In the genomic region with DNA sequence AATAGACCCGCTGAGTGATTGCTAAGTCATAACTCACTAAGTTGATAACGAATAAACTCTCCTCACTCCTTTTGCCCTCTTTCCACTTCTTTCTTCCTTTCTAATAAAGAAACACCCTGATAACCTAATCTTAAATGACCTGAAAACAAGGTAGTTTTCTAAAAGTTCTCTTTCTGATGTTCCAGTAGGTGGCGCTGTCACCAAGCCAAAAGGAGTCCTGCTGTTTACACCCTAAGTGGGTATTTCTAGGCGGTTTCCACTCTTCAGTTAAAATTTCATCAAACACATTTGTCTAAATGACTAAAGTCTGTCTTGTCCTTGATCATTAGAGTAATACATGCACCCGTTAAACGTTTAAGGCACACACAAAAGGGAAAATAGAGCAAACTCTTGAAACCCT, we compare ENCODE assay signal across 9 mouse cellular contexts. TPM values are rescaled to one million over a fixed set of nuclear protein-coding genes. Genes with fewer than 3 reads are reported as not detected.
DNase-seq lines count a peak whose midpoint lies in the region; ATAC-seq lines count a peak whose summit lies in the region.
"Had no signal": no experiment of that assay in that cellular context is flagged by ENCODE, and none has a peak within 500 bp of the region (broad histone marks: within the 10 kb centered on the region; RNA-seq: fewer than 3 reads in every experiment).

No protein-coding gene starts in this region.

- ATAC-seq in midbrain, embryonic 14.5 days (ENCODE audit: low FRiP score, low TSS enrichment) = no peak
- no peak for ATAC-seq in midbrain, embryonic 16.5 days
- no peak for ATAC-seq in forebrain, embryonic 12.5 days (ENCODE audit: low FRiP score)

- no peaks in the 10 kb centered on the region for H3K4me1 ChIP-seq in midbrain, embryonic 14.5 days (ENCODE audit: control insufficient read depth, insufficient read depth, low read length)
- H3K4me1 ChIP-seq in midbrain, embryonic 16.5 days (ENCODE audit: control insufficient read depth, insufficient read depth, low read length) = no peaks in the 10 kb centered on the region
- no peaks in the 10 kb centered on the region for H3K4me1 ChIP-seq in forebrain, embryonic 12.5 days
- H3K4me1 ChIP-seq: heart, embryonic 15.5 days had no signal

- no peaks in the 10 kb centered on the region for H3K27me3 ChIP-seq in midbrain, embryonic 14.5 days (ENCODE audit: control insufficient read depth, insufficient read depth, low read length)
- H3K27me3 ChIP-seq in midbrain, embryonic 16.5 days (ENCODE audit: control insufficient read depth, insufficient read depth, low read depth, low read length) = no peaks in the 10 kb centered on the region
- H3K27me3 ChIP-seq in splenic B cell, adult 2 months (ENCODE audit: control insufficient read depth, insufficient read depth, low read length, poor library complexity, severe bottlenecking) = no peaks in the 10 kb centered on the region
- H3K27me3 ChIP-seq in forebrain, embryonic 12.5 days = no peaks in the 10 kb centered on the region

- no peaks in the 10 kb centered on the region for H3K9me3 ChIP-seq in midbrain, embryonic 14.5 days (ENCODE audit: control insufficient read depth, low read length)
- no peaks in the 10 kb centered on the region for H3K9me3 ChIP-seq in midbrain, embryonic 16.5 days (replicated peaks; ENCODE audit: control insufficient read depth, low read length, poor library complexity, severe bottlenecking)
- no peaks in the 10 kb centered on the region for H3K9me3 ChIP-seq in forebrain, embryonic 12.5 days
- H3K9me3 ChIP-seq: heart, embryonic 15.5 days had no signal

- 25% methylated on average over 6 of the region's 6 CpGs for WGBS in midbrain, embryonic 14.5 days
- WGBS in midbrain, embryonic 16.5 days = 22% methylated on average over 6 of the region's 6 CpGs
- 22% methylated on average over 6 of the region's 6 CpGs for WGBS in forebrain, embryonic 12.5 days

- H3K4me3 ChIP-seq in midbrain, embryonic 14.5 days (replicated peaks; ENCODE audit: low read depth, low read length) = no peak overlapping the region
- no peak overlapping the region for H3K4me3 ChIP-seq in midbrain, embryonic 16.5 days (ENCODE audit: low read depth, low read length)
- no peak overlapping the region for H3K4me3 ChIP-seq in forebrain, embryonic 12.5 days (replicated peaks)
- H3K4me3 ChIP-seq: heart, embryonic 15.5 days had no signal

- H3K4me2 ChIP-seq in midbrain, embryonic 14.5 days (ENCODE audit: low read length) = no peak overlapping the region
- H3K4me2 ChIP-seq in midbrain, embryonic 16.5 days (ENCODE audit: low read length) = no peak overlapping the region
- no peak overlapping the region for H3K4me2 ChIP-seq in forebrain, embryonic 12.5 days
- H3K4me2 ChIP-seq: heart, embryonic 15.5 days had no signal

- DNase-seq in gastrocnemius, postnatal 10 days = peak; percentile 39
- no peak for DNase-seq in gastrocnemius, adult 8-10 months (ENCODE audit: low spot score in 2 of 2)
- peak; percentile 81 for DNase-seq in midbrain, embryonic 14.5 days
- DNase-seq in adrenal gland, postnatal 10 days = peak; percentile 57
- DNase-seq in kidney, postnatal 36 days = peak; percentile 47 to 79
- DNase-seq in splenic B cell, adult 2 months (ENCODE audit: low read depth, low spot score) = peak; percentile 37

- H3K36me3 ChIP-seq in midbrain, embryonic 14.5 days (ENCODE audit: control insufficient read depth, insufficient read depth, low read length) = no peaks in the 10 kb centered on the region
- no peaks in the 10 kb centered on the region for H3K36me3 ChIP-seq in midbrain, embryonic 16.5 days (ENCODE audit: control insufficient read depth, insufficient read depth, low read length)
- no peaks in the 10 kb centered on the region for H3K36me3 ChIP-seq in splenic B cell, adult 2 months (ENCODE audit: control insufficient read depth, insufficient read depth, low read length, poor library complexity, severe bottlenecking)
- no peaks in the 10 kb centered on the region for H3K36me3 ChIP-seq in forebrain, embryonic 12.5 days (replicated peaks)
- H3K36me3 ChIP-seq: heart, embryonic 15.5 days had no signal

- H3K27ac ChIP-seq in midbrain, embryonic 14.5 days (replicated peaks; ENCODE audit: low read depth, low read length) = no peak overlapping the region
- no peak overlapping the region for H3K27ac ChIP-seq in midbrain, embryonic 16.5 days (ENCODE audit: low read length)
- no peak overlapping the region for H3K27ac ChIP-seq in forebrain, embryonic 12.5 days
- H3K27ac ChIP-seq: heart, embryonic 15.5 days had no signal

- H3K9ac ChIP-seq in midbrain, embryonic 14.5 days (replicated peaks; ENCODE audit: low read length) = no peak overlapping the region
- no peak overlapping the region for H3K9ac ChIP-seq in midbrain, embryonic 16.5 days (ENCODE audit: low read depth, low read length)
- no peak overlapping the region for H3K9ac ChIP-seq in forebrain, embryonic 12.5 days
- H3K9ac ChIP-seq: heart, embryonic 15.5 days had no signal

RNA-seq across cellular contexts. Expression of gene Krt12, which starts 8.8 kb away (rescaled TPM):
- not detected for total RNA-seq in gastrocnemius, postnatal 10 days (2021)
- under 1 TPM in 1 of 4 experiments, not detected in 3; 0.17 TPM for total RNA-seq in gastrocnemius, adult 8-10 months (2022)
- polyA plus RNA-seq in midbrain, embryonic 14.5 days (2014; fragmentation: Nextera tagmentation; extraction: Ambion mirVana) = not detected in 2 replicates
- 0.14 TPM in 1 of 2 replicates, not detected in the other for polyA plus RNA-seq in midbrain, embryonic 16.5 days (2015; fragmentation: Nextera tagmentation; extraction: Ambion mirVana)
- not detected for total RNA-seq in adrenal gland, postnatal 10 days (2021)
- polyA plus RNA-seq in forebrain, embryonic 12.5 days (2016; fragmentation: Nextera tagmentation; extraction: Ambion mirVana) = not detected in 2 replicates
- polyA plus RNA-seq: heart, embryonic 15.5 days had no signal

RNA-seq across cellular contexts. Expression of gene Krt10, which starts 24.1 kb away (rescaled TPM):
- 1 to 10 TPM; 5.6 to 6.6 TPM for total RNA-seq in gastrocnemius, postnatal 10 days (2021)
- 1 to 10 TPM; 3.5 to 4.4 (median 3.8) TPM for total RNA-seq in gastrocnemius, adult 8-10 months (2022)
- polyA plus RNA-seq in midbrain, embryonic 14.5 days (2014; fragmentation: Nextera tagmentation; extraction: Ambion mirVana) = 33.8 and 37.9 TPM in 2 replicates
- 28.9 and 29.8 TPM in 2 replicates for polyA plus RNA-seq in midbrain, embryonic 16.5 days (2015; fragmentation: Nextera tagmentation; extraction: Ambion mirVana)
- 1 to 10 TPM; 7.0 to 8.2 TPM for total RNA-seq in adrenal gland, postnatal 10 days (2021)
- polyA plus RNA-seq in forebrain, embryonic 12.5 days (2016; fragmentation: Nextera tagmentation; extraction: Ambion mirVana) = 40.2 and 42.4 TPM in 2 replicates

RNA-seq across cellular contexts. Expression of gene Krt20, which starts 24.7 kb away (rescaled TPM):
- under 1 TPM in 1 of 2 experiments, not detected in 1; 0.12 TPM for total RNA-seq in gastrocnemius, postnatal 10 days (2021)
- total RNA-seq in gastrocnemius, adult 8-10 months (2022) = under 1 TPM in 1 of 4 experiments, not detected in 3; 0.13 TPM
- polyA plus RNA-seq in midbrain, embryonic 14.5 days (2014; fragmentation: Nextera tagmentation; extraction: Ambion mirVana) = 0.11 TPM in 1 of 2 replicates, not detected in the other
- polyA plus RNA-seq in midbrain, embryonic 16.5 days (2015; fragmentation: Nextera tagmentation; extraction: Ambion mirVana) = 0.21 and 0.34 TPM in 2 replicates
- total RNA-seq in adrenal gland, postnatal 10 days (2021) = 1 to 10 TPM; 1.8 to 2.3 TPM
- polyA plus RNA-seq in forebrain, embryonic 12.5 days (2016; fragmentation: Nextera tagmentation; extraction: Ambion mirVana) = 0.15 TPM in 1 of 2 replicates, not detected in the other

RNA-seq across cellular contexts. Expression of gene Krt28, which starts 38.5 kb away (rescaled TPM):
- under 1 TPM in 1 of 2 experiments, not detected in 1; 0.16 TPM for total RNA-seq in gastrocnemius, postnatal 10 days (2021)
- not detected for total RNA-seq in gastrocnemius, adult 8-10 months (2022)
- 0.17 and 0.26 TPM in 2 replicates for polyA plus RNA-seq in midbrain, embryonic 14.5 days (2014; fragmentation: Nextera tagmentation; extraction: Ambion mirVana)
- polyA plus RNA-seq in midbrain, embryonic 16.5 days (2015; fragmentation: Nextera tagmentation; extraction: Ambion mirVana) = 0.29 and 0.46 TPM in 2 replicates
- under 1 TPM in 1 of 2 experiments, not detected in 1; 0.21 TPM for total RNA-seq in adrenal gland, postnatal 10 days (2021)
- polyA plus RNA-seq in forebrain, embryonic 12.5 days (2016; fragmentation: Nextera tagmentation; extraction: Ambion mirVana) = 0.38 and 0.40 TPM in 2 replicates
- polyA plus RNA-seq: heart, embryonic 15.5 days had no signal

Comparison
In these comparisons a context has a peak if more than half of its experiments do, and no peak if none do; other contexts are left out.
1. DNase-seq: peak in gastrocnemius, postnatal 10 days (single experiment), midbrain, embryonic 14.5 days (single experiment), adrenal gland, postnatal 10 days (single experiment), kidney, postnatal 36 days (2 of 2) and splenic B cell, adult 2 months (single experiment); none in gastrocnemius, adult 8-10 months (0 of 2).